Mouse (Mus musculus): ENCODE measurements around the gene Gpr150.

DNA sequence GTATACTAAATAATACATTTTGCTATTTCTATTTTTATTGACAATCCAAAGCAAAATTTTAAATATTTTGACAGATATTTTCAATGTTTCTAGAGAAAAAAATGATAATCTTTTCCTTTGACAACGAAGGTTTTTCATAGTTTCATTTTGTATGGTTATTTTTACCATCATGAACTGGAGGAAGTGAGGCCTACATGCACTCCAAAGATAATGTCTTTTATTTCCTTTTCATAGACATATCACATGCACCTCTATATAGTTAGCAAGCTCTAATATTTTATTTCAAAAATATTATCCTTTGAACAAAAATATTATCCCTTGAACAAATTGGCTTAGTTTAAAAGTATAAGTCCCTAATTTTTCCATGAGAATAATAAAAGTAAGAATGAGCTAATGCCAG lies 17.5 kb upstream of the Gpr150 start:
- TF ChIP-seq POLR2A (IDR thresholded peaks at IDR 0.05; ENCODE audit: low read depth, low read length) (no peak), CTCF (IDR thresholded peaks at IDR 0.05; ENCODE audit: borderline replicate concordance, insufficient read depth, low read length) (no peak)

Data from embryonic fibroblast, embryonic 13.5 days (primary cell).